Mouse (Mus musculus) forebrain, embryonic 16.5 days (tissue): Measurements from ENCODE around the gene Znfx1. TPM values are rescaled to one million over a fixed set of nuclear protein-coding genes. Genes with fewer than 3 reads are reported as not detected.

Experiments
- ATAC-seq: fragments of 200-750 bp; cut with Nextera tagmentation; 2 replicates; pipeline ENCODE4 v1.8.0; 2017; ENCODE audit warnings: mild to moderate bottlenecking, moderate library complexity
- H3K27ac ChIP-seq: fragments of 300-500 bp; sonication (generic); 2 replicates; pipeline ENCODE4 v1.5.1; 2014; ENCODE audit warnings: low read length, control low read depth
- H3K27me3 ChIP-seq: fragments of 300-500 bp; sonication (generic); replicated peaks from 2 replicates; pipeline ENCODE4 v1.6.1; 2014; ENCODE audit warnings: low read length; ENCODE audit not compliant: control insufficient read depth, insufficient read depth
- H3K36me3 ChIP-seq: fragments of 300-500 bp; sonication (generic); 2 replicates; pipeline ENCODE4 v1.6.1; 2014; ENCODE audit not compliant: control insufficient read depth, insufficient read depth
- H3K4me1 ChIP-seq: fragments of 300-500 bp; sonication (generic); replicated peaks from 2 replicates; pipeline ENCODE4 v1.6.1; 2014; ENCODE audit warnings: low read length; ENCODE audit not compliant: control insufficient read depth, insufficient read depth
- H3K4me2 ChIP-seq: fragments of 300-500 bp; sonication (generic); 2 replicates; pipeline ENCODE4 v1.6.1; 2014; ENCODE audit warnings: mild to moderate bottlenecking, low read length, control low read depth
- H3K4me3 ChIP-seq: fragments of 300-500 bp; sonication (generic); replicated peaks from 2 replicates; pipeline ENCODE4 v1.5.1; 2014; ENCODE audit warnings: mild to moderate bottlenecking, low read length, control low read depth
- H3K9ac ChIP-seq: fragments of 300-500 bp; sonication (generic); replicated peaks from 2 replicates; pipeline ENCODE4 v1.6.1; 2014; ENCODE audit warnings: low read depth, low read length, control low read depth
- H3K9me3 ChIP-seq: fragments of 300-500 bp; sonication (generic); 2 replicates; pipeline ENCODE4 v1.6.1; 2016; ENCODE audit warnings: low read length; ENCODE audit not compliant: control insufficient read depth
- WGBS: fragments of 180-500 bp; shearing (Covaris S2); extraction: QIAGEN DNeasy Blood & Tissue Kit; methylation state at CpG from one replicate; pipeline ENCODE4 v1.1.7; 2014; 5-methylcytosine and 5-hydroxymethylcytosine counted together
- polyA plus RNA-seq: library from polyadenylated mRNA; unstranded; fragments of >200 nt; fragmentation: Nextera tagmentation; extraction: Ambion mirVana; gene quantifications from 2 replicates; pipeline ENCODE4 v1.2.1, GENCODE M21; 2015

Znfx1 gene
- polyA plus RNA-seq, 1 experiment from 2014 or later, result 8.9 TPM

DNA sequence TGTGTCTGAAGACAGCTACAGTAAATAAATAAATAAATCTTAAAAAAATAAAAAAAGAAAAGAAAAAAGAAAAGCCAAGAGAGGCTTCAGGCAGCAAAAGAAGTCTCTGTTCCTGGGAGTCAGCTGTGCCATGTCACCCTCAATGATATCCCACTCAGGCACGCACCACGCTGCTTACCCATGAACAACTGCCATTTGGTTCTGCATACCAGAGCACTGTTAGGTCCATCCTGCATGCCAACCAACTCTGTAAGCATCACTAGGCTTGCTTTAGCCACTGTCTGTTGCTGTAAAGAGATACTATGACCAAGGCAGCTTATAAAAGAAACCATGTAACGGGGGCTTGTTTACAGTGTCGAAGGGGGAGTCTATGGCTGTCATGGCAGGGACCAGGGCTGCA is 13.5 kb upstream of the Znfx1 start:
- Histone ChIP-seq H3K27ac (no peak overlapping the region), H3K9ac (no peak overlapping the region), H3K27me3 (no peaks in the 10 kb centered on the region), H3K4me2 (no peak overlapping the region), H3K4me1 (peaks cover 12% of the 10 kb centered on the region), H3K4me3 (no peak overlapping the region), H3K36me3 (no peaks in the 10 kb centered on the region), H3K9me3 (no peaks in the 10 kb centered on the region)
- WGBS, result 94% methylated on average over 4 of the region's 4 CpGs
- no peak for ATAC-seq

DNA sequence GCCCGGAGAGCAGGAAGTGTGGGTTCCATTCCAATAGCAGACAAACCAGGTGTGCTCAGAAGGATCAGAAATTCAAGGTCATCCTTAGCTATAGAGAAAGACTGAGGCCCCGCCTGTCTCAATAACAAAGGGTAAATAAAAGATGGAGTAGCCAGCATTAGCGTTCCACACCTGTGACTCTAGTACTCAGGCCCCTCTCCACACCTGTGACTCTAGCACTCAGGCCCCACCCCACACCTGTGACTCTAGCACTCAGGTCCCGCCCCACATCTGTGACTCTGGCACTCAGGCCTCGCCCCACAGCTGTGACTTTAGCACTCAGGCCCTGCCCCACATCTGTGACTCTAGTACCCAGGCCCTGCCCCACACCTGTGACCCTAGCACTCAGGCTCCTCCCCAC is 11.8 kb upstream of the Znfx1 start:
- no peaks in the 10 kb centered on the region for H3K27me3 ChIP-seq

DNA sequence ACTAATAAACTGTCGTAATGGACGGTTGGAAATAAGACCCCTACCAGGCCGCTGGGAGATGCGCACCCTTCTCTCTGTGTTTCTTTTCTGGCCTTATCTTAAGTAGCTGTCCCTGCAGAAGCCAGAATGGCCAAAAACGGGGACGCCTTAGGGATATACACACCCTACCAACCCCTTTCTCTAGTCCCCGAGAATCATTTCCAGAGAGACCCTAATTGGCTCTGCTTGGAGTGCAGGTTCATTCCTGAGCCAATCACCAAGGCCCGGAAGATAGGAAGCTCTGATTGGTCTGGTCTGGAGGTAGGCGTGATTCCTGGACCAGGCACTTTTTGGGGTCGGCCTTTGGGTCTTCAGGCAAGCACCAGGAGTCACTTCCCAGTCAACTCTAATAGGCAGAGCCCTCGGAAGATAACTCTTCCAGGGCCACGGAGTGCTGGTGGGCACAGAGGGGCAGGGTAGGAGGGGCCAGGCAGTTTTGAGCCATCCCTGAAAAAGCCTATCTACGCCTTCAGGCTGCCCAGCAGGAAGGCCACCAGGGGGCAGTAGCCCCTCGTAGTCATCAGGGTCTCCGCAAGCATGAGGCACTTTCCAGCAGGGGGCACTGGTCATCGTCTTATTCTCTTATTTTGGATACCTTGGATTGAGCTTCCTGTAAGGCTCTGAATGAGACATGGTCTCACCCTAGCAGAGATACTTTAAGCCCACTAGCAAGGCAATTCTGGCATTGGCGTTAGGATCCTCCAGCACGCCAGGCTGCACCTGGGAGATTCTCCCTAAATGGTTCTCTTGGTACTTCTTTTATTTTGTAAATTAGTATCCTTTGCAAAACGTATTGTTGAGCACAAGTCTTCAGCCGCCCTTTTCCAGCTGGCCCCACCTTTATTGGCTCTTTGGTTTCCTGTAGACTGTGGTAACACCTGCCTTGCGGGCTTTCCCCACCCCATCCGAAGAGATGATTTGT is 9.1 kb upstream of the Znfx1 start:
- Histone ChIP-seq H3K27ac (peak overlapping the region; percentile 85), H3K4me1 (no peaks in the 10 kb centered on the region), H3K9ac (peak overlapping the region; percentile 67), H3K36me3 (no peaks in the 10 kb centered on the region), H3K4me3 (peak overlapping the region; percentile 53), H3K27me3 (no peaks in the 10 kb centered on the region), H3K9me3 (no peaks in the 10 kb centered on the region), H3K4me2 (peak overlapping the region; percentile 65)
- WGBS, result 6% methylated on average over 22 of the region's 22 CpGs
- peak; percentile 98 for ATAC-seq

More for the DNA sequence above, 11.8 kb upstream of the Znfx1 start:
- H3K4me1 ChIP-seq, result peaks cover 7% of the 10 kb centered on the region
- H3K4me3 ChIP-seq, result no peak overlapping the region
- H3K27ac ChIP-seq, result no peak overlapping the region
- no peak for ATAC-seq
- no peak overlapping the region for H3K4me2 ChIP-seq
- no peaks in the 10 kb centered on the region for H3K36me3 ChIP-seq
- 89% methylated on average over 5 of the region's 5 CpGs for WGBS
- H3K9me3 ChIP-seq, result no peaks in the 10 kb centered on the region
- no peak overlapping the region for H3K9ac ChIP-seq

- no peaks in the 10 kb centered on the region for H3K9me3 ChIP-seq
- H3K4me2 ChIP-seq, result peak overlapping the region; percentile 65
- ATAC-seq, result peak; percentile 3; the same call in 1 of the 2 replicates
- peak overlapping the region; percentile 53 for H3K4me3 ChIP-seq
- no peaks in the 10 kb centered on the region for H3K4me1 ChIP-seq
- H3K36me3 ChIP-seq, result no peaks in the 10 kb centered on the region; the same call in 1 of the 2 replicates
- H3K27ac ChIP-seq, result peak overlapping the region; percentile 85
- peak overlapping the region; percentile 67 for H3K9ac ChIP-seq
- WGBS, result 25% methylated on average over 12 of the region's 12 CpGs
- H3K27me3 ChIP-seq, result no peaks in the 10 kb centered on the region
These were observed 8.4 kb upstream of the Znfx1 start for GRCm38 (mm10) chr2:167071266-167071640.

DNA sequence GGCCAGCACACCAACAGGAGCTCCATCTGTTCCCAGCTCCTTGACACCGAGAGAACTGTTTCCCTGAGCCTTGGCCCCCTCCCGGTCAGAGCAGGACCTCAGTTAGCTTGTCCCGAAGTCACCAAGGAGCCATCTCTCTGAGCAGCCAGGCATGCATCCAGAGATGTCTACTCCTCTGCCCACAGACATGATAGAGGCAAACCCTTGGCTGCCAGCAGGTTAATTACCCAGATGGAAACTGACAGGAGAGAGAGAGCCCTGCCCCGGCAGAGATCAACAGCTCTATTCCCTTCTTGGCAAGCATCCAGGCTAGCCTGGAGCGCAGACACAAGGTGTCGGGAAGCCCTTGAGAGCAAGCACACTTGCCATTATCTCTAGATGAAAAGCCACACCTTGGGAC is 7.5 kb upstream of the Znfx1 start:
- H3K9me3 ChIP-seq, result no peaks in the 10 kb centered on the region
- 57% methylated on average over 6 of the region's 6 CpGs for WGBS
- H3K4me2 ChIP-seq, result no peak overlapping the region
- no peak overlapping the region for H3K4me3 ChIP-seq
- peaks cover 6% of the 10 kb centered on the region for H3K4me1 ChIP-seq
- H3K36me3 ChIP-seq, result peaks cover 8% of the 10 kb centered on the region
- H3K9ac ChIP-seq, result no peak overlapping the region
- H3K27me3 ChIP-seq, result no peaks in the 10 kb centered on the region
- H3K27ac ChIP-seq, result no peak overlapping the region
- no peak for ATAC-seq

DNA sequence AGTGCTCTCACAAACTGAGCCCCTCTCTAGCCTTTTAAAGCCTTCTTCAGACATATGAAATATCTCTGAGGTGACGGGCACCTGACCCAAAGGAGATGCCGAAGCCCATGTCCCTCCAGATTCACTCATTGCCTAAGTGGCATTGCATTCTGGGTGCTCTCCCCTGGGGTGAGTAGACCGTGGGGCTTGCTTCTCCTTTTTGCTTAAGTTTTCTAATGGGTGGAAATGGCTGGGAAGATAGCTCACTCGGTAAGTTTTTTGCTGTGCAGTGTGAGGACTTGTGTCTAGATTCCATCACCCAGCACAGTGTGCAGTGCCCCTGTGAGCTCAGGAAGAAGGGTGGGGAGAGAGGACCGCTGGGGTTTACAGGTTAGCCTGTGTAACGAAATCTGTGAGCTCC is 4.8 kb upstream of the Znfx1 start:
- H3K4me2 ChIP-seq, result no peak overlapping the region
- ATAC-seq, result no peak
- no peak overlapping the region for H3K27ac ChIP-seq
- H3K4me1 ChIP-seq, result peaks cover 15% of the 10 kb centered on the region
- WGBS, result 52% methylated on average over 6 of the region's 6 CpGs
- no peaks in the 10 kb centered on the region for H3K27me3 ChIP-seq
- H3K36me3 ChIP-seq, result peaks cover 11% of the 10 kb centered on the region
- H3K9me3 ChIP-seq, result no peaks in the 10 kb centered on the region
- no peak overlapping the region for H3K9ac ChIP-seq
- no peak overlapping the region for H3K4me3 ChIP-seq

DNA sequence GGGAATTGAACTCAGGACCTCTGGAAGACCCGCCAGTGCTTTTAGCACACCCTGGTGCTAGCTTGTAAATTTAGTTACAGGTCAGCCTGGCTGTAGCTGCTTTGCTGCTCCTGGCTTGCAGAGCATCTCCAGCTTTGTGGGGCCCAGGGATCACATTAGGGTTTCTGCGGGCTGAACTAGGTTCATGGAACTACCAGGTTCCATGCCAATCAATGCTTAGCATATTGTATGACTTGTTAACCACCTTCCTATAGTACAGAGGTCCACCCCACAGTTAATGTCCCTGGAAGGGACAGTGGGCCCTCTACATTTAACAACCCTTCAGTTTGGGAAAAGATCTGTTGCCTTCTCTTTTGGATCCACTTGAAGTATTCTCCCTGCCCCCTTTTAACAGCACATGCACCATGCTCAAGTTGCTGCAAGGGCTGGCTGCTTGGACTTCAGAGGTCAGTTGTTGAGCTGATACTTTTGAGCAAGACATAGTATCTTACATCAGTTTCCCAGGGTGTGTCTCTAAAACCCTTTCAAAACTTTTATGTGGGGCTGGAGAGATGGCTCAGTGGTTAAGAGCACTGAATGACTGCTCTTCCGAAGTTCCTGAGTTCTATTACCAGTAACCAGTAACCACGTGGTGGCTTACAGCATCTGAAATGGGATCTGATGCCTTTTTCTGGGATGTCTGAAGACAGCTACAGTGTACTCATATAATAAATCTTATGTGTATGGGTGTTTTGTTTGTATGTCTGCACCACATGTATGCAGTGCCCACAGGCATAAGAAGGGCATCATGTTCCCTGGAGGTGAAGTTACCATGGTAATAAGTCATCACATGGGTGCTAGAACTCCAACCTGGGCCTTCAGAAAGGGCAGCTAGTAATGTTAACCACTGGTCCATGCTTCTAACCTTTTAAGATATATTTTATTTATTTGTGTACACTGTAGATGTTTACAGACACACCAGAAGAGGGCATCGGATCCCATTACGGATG is 4.0 kb upstream of the Znfx1 start:
- no peak overlapping the region for H3K4me2 ChIP-seq
- H3K4me3 ChIP-seq, result no peak overlapping the region
- peaks cover 11% of the 10 kb centered on the region for H3K36me3 ChIP-seq
- ATAC-seq, result no peak
- no peak overlapping the region for H3K27ac ChIP-seq
- 24% methylated on average over 6 of the region's 6 CpGs for WGBS
- H3K9me3 ChIP-seq, result no peaks in the 10 kb centered on the region
- no peaks in the 10 kb centered on the region for H3K27me3 ChIP-seq
- no peak overlapping the region for H3K9ac ChIP-seq
- peaks cover 16% of the 10 kb centered on the region for H3K4me1 ChIP-seq

- no peak overlapping the region for H3K4me2 ChIP-seq
- H3K36me3 ChIP-seq, result peaks cover 11% of the 10 kb centered on the region
- no peak for ATAC-seq
- WGBS, result 71% methylated on average over 1 of the region's 1 CpGs
- H3K9me3 ChIP-seq, result no peaks in the 10 kb centered on the region
- no peak overlapping the region for H3K27ac ChIP-seq
- H3K4me3 ChIP-seq, result no peak overlapping the region
- H3K27me3 ChIP-seq, result no peaks in the 10 kb centered on the region
- peaks cover 24% of the 10 kb centered on the region for H3K4me1 ChIP-seq
- H3K9ac ChIP-seq, result no peak overlapping the region
These were observed 3.2 kb upstream of the Znfx1 start for GRCm38 (mm10) chr2:167066031-167066430.
